Mouse (Mus musculus): ENCODE measurements at regions not wholly inside any gene's neighbourhood (a gene's known extent, or its start where the extent isn't known, plus 50 kb on each side); places are given as distances from the start of the nearest gene placed in this dataset.
A peak's percentile ranks its signal among the peaks of the same experiment; 100 is the strongest.
"Not testable (repeated sequence)": the region's sequence is repeated elsewhere in the genome, so short reads cannot be mapped to it uniquely, and the experiment has no call there.

DNA sequence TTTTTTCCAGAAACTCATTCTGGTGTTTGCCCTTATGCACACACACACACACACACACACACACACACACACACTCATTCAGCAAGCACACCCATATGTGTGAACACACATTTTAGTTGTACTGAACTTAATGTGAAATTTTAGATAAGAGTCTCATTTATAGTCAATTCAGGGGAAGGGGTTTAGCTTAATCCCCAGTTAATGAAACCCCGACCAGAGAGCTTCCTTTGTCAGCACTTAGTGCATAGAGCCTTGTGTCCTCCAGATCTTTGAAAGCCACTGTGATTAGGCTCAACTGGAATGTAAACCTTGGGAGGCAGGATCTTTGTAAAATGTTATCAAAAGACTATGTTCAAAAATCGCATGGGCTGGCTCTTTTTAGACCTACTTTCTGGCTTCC lies 53.4 kb downstream of the Rps12 start:
- no peak for DNase-seq (ENCODE audit: low spot score)
- Histone ChIP-seq H3K27me3 (ENCODE audit: control insufficient read depth, insufficient read depth, low read length) (no peaks in the 10 kb centered on the region), H3K9ac (ENCODE audit: low read length) (no peak overlapping the region), H3K9me3 (ENCODE audit: control insufficient read depth, low read length) (no peaks in the 10 kb centered on the region), H3K4me1 (replicated peaks; ENCODE audit: control insufficient read depth, insufficient read depth) (no peaks in the 10 kb centered on the region), H3K27ac (replicated peaks) (no peak overlapping the region), H3K4me2 (replicated peaks; ENCODE audit: low read depth) (no peak overlapping the region), H3K36me3 (ENCODE audit: control insufficient read depth, insufficient read depth, low read length) (no peaks in the 10 kb centered on the region), H3K4me3 (ENCODE audit: low read depth, low read length) (no peak overlapping the region)
- no peak for ATAC-seq (ENCODE audit: low FRiP score, low TSS enrichment)
- TF ChIP-seq EP300 (optimal IDR thresholded peaks at IDR 0.05) = no peak
- TF ChIP-seq CTCF (IDR thresholded peaks at IDR 0.05; ENCODE audit: low read depth) = no peak
- 24% methylated on average over 2 of the region's 2 CpGs for WGBS

DNA sequence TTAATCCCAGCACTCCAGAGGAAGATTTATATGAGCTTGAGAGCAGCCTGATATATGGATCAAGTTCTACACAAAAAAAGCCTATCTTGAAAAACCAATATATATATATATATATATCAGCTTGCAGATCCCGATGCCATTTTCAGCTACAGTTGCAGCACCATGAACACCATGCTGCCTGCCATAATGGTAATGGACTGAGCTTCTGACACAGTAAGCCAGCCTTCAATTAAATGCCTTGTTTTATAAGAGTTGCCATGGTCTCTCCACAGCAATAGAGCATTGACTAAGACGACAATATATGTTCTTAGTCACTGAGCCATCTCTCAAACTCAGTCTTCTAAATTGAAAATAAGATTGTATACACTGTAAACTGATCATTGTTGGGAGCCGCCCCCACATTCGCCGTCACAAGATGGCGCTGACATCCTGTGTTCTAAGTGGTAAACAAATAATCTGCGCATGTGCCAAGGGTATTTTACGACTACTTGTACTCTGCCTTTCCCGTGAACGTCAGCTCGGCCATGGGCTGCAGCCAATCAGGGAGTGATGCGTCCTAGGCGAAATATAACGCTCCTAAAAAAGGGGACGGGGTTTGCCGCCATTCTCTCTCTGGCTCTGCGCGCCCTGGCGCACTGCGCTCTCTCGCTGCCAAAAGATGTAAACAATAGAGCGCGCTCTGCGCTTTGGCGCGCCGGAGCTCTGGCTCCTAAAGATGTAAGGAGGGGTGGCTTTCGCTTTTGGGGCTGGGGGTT lies 60.9 kb downstream of the Rps12 start:
- not testable (repeated sequence) for H3K9me3 ChIP-seq (ENCODE audit: control insufficient read depth, low read length); H3K36me3 ChIP-seq (ENCODE audit: control insufficient read depth, insufficient read depth, low read length); ATAC-seq (ENCODE audit: low FRiP score, low TSS enrichment); H3K9ac ChIP-seq (ENCODE audit: low read length); H3K4me3 ChIP-seq (ENCODE audit: low read depth, low read length); H3K27me3 ChIP-seq (ENCODE audit: control insufficient read depth, insufficient read depth, low read length); H3K27ac ChIP-seq (replicated peaks); DNase-seq (ENCODE audit: low spot score); H3K4me1 ChIP-seq (replicated peaks; ENCODE audit: control insufficient read depth, insufficient read depth); H3K4me2 ChIP-seq (replicated peaks; ENCODE audit: low read depth)
- 91% methylated on average over 24 of the region's 28 CpGs for WGBS

DNA sequence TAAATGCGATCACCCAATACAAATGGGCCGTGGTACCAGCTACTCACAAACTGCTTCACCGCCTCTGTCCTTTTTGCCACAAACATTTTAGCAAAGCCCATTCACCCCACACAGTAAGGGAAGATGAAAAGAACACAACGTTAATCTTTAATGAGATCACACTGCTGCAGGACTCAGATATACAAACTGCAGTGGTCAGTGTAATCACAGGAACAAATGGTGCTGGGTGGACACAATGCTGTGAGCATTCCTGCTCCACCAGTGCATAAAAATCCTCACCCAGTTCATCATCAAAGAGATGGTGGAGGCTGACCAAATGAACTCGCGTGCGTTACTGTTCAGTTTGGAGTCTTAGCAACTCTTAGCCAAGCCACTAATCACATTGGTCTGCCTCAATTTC lies 69.0 kb downstream of the Rps12 start:
- H3K4me1 ChIP-seq (replicated peaks; ENCODE audit: control insufficient read depth, insufficient read depth) = no peaks in the 10 kb centered on the region
- H3K27me3 ChIP-seq (ENCODE audit: control insufficient read depth, insufficient read depth, low read length) = no peaks in the 10 kb centered on the region
- no peaks in the 10 kb centered on the region for H3K9me3 ChIP-seq (ENCODE audit: control insufficient read depth, low read length)
- TF ChIP-seq CTCF (IDR thresholded peaks at IDR 0.05; ENCODE audit: low read depth) = no peak
- no peak for TF ChIP-seq EP300 (optimal IDR thresholded peaks at IDR 0.05)
- H3K4me2 ChIP-seq (replicated peaks; ENCODE audit: low read depth) = no peak overlapping the region
- H3K9ac ChIP-seq (ENCODE audit: low read length) = no peak overlapping the region
- DNase-seq (ENCODE audit: low spot score) (no peak), ATAC-seq (ENCODE audit: low FRiP score, low TSS enrichment) (no peak)
- WGBS = 78% methylated on average over 7 of the region's 7 CpGs
- no peaks in the 10 kb centered on the region for H3K36me3 ChIP-seq (ENCODE audit: control insufficient read depth, insufficient read depth, low read length)
- no peak overlapping the region for H3K4me3 ChIP-seq (ENCODE audit: low read depth, low read length)
- H3K27ac ChIP-seq (replicated peaks) = no peak overlapping the region

DNA sequence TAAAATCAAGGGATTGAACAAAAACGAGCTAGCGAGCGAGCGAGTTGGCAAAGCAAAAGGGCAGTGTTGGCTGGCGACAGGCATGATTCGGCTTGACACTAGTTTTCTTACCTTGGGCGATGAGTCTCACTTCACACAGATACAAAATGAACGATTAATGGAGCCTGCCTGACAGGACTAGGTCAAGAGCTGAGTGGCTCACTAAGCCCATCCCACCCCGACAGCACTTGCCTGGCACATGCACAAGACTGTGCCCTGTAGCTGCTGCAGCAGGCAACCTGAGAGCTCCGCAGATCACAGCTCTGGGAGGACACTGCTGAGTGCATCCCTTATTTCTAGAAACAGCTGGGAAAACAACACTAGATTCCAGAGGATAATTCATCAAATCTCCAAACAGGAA lies 71.6 kb downstream of the Rps12 start:
- WGBS = 87% methylated on average over 10 of the region's 10 CpGs
- no peak for ATAC-seq (ENCODE audit: low FRiP score, low TSS enrichment)
- H3K4me2 ChIP-seq (replicated peaks; ENCODE audit: low read depth) = no peak overlapping the region
- TF ChIP-seq CTCF (IDR thresholded peaks at IDR 0.05; ENCODE audit: low read depth) (no peak), EP300 (optimal IDR thresholded peaks at IDR 0.05) (no peak)
- no peak for DNase-seq (ENCODE audit: low spot score)
- H3K9ac ChIP-seq (ENCODE audit: low read length) = no peak overlapping the region
- no peak overlapping the region for H3K4me3 ChIP-seq (ENCODE audit: low read depth, low read length)
- no peak overlapping the region for H3K27ac ChIP-seq (replicated peaks)
- no peaks in the 10 kb centered on the region for H3K27me3 ChIP-seq (ENCODE audit: control insufficient read depth, insufficient read depth, low read length)
- H3K4me1 ChIP-seq (replicated peaks; ENCODE audit: control insufficient read depth, insufficient read depth) = no peaks in the 10 kb centered on the region
- no peaks in the 10 kb centered on the region for H3K9me3 ChIP-seq (ENCODE audit: control insufficient read depth, low read length)
- H3K36me3 ChIP-seq (ENCODE audit: control insufficient read depth, insufficient read depth, low read length) = no peaks in the 10 kb centered on the region

DNA sequence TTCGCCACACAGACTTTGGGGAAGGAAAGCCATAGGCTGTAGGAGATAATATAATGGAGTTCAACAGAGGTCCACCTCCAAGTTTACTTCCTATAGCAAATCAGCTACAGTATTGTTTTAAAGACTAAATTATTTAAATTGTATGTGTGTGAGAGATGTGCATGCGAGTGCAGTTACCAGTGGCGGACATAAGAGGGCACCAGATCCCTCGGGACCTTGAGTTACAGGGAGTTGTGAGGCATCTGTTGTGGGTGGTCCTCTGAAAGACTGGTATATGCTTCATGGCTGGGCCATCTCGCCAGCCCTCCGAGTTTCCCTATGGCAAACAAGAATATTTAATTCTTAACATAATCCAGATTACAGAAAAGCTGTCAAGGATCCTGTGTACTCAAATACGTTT lies 72.0 kb downstream of the Rps12 start:
- Histone ChIP-seq H3K4me2 (replicated peaks; ENCODE audit: low read depth) (no peak overlapping the region), H3K4me3 (ENCODE audit: low read depth, low read length) (no peak overlapping the region), H3K4me1 (replicated peaks; ENCODE audit: control insufficient read depth, insufficient read depth) (no peaks in the 10 kb centered on the region), H3K27ac (replicated peaks) (no peak overlapping the region), H3K36me3 (ENCODE audit: control insufficient read depth, insufficient read depth, low read length) (no peaks in the 10 kb centered on the region), H3K9me3 (ENCODE audit: control insufficient read depth, low read length) (no peaks in the 10 kb centered on the region), H3K9ac (ENCODE audit: low read length) (no peak overlapping the region), H3K27me3 (ENCODE audit: control insufficient read depth, insufficient read depth, low read length) (no peaks in the 10 kb centered on the region)
- no peak for DNase-seq (ENCODE audit: low spot score)
- peak; percentile 14; the same call in 1 of the 2 replicates for TF ChIP-seq CTCF (IDR thresholded peaks at IDR 0.05; ENCODE audit: low read depth)
- no peak for TF ChIP-seq EP300 (optimal IDR thresholded peaks at IDR 0.05)
- no peak for ATAC-seq (ENCODE audit: low FRiP score, low TSS enrichment)
- WGBS = 88% methylated on average over 7 of the region's 7 CpGs

DNA sequence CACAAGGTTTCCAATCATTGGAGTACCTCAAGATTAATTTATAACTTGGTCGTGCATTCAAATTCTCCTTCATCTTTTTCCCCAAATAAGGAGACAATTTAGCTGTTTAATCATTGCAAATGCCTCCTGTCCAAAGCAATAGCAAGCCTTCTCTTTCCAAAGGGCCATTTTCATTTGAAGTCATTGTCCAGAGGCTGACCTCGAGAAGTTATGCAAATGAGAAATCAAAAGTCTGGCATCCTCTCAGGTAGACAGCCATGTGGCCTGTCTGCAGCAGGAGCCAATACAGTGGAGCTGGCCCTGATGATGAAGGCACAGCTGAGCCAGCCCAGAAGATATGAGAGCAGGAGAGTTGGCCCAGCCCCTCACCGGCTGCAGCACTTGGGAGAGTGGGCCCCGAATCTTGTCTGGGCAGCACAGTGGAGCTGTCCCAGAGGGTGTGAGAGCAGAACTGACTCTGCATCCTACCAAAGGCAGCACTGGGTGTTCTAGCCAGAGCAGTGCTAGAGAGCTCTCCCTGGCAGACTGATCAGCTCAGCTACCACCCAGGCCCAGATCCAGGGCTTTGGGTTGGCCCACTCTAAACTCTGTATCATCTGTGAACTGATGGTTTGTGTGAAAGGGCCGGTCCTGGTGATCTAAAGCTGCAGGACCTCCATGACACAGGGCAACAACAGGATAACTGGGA lies 74.2 kb downstream of the Rps12 start:
- 54% methylated on average over 5 of the region's 5 CpGs for WGBS
- no peak for ATAC-seq (ENCODE audit: low FRiP score, low TSS enrichment)
- H3K9ac ChIP-seq (ENCODE audit: low read length) = no peak overlapping the region
- no peak overlapping the region for H3K27ac ChIP-seq (replicated peaks)
- TF ChIP-seq EP300 (optimal IDR thresholded peaks at IDR 0.05) (no peak), CTCF (IDR thresholded peaks at IDR 0.05; ENCODE audit: low read depth) (no peak)
- H3K4me2 ChIP-seq (replicated peaks; ENCODE audit: low read depth) = no peak overlapping the region
- no peaks in the 10 kb centered on the region for H3K27me3 ChIP-seq (ENCODE audit: control insufficient read depth, insufficient read depth, low read length)
- no peaks in the 10 kb centered on the region for H3K9me3 ChIP-seq (ENCODE audit: control insufficient read depth, low read length)
- no peaks in the 10 kb centered on the region for H3K4me1 ChIP-seq (replicated peaks; ENCODE audit: control insufficient read depth, insufficient read depth)
- no peak overlapping the region for H3K4me3 ChIP-seq (ENCODE audit: low read depth, low read length)
- no peaks in the 10 kb centered on the region for H3K36me3 ChIP-seq (ENCODE audit: control insufficient read depth, insufficient read depth, low read length)
- DNase-seq (ENCODE audit: low spot score) = no peak
